Mouse (Mus musculus) heart, adult 8-10 months (tissue): ENCODE measurements around the gene Prr5l. TPM values are rescaled to one million over a fixed set of nuclear protein-coding genes. Genes with fewer than 3 reads are reported as not detected.

Source experiments
- DNase-seq: peaks from one replicate; pipeline ENCODE4 v3.0.0; 2022; ENCODE audit warnings: low spot score
- total RNA-seq, 4 experiments: library from RNA; stranded (reverse); gene quantifications; 2 replicates each; pipeline ENCODE4 v1.2.4; 2022

Prr5l gene
- 1 to 10 TPM; 1.0 to 2.7 (median 2.2) TPM for total RNA-seq

- DNase-seq, result no peak
Measured at GRCm38 (mm10) chr2:101882998-101883397, at the start of gene Prr5l. TSS of gene Prr5l (minus strand) at chr2:101883027.

- DNase-seq, result no peak
Measured at GRCm38 (mm10) chr2:101932169-101932936, 49.5 kb upstream of the Prr5l start.

GRCm38 (mm10) chr2:101925591-101926188 lies 42.9 kb upstream of the Prr5l start:
- DNase-seq, result no peak

- no peak for DNase-seq
Measured at GRCm38 (mm10) chr2:101925183-101925582, 42.4 kb upstream of the Prr5l start.

GRCm38 (mm10) chr2:101923181-101923580 lies 40.4 kb upstream of the Prr5l start:
- no peak for DNase-seq

GRCm38 (mm10) chr2:101922302-101922701 lies 39.5 kb upstream of the Prr5l start:
- DNase-seq, result no peak

- no peak for DNase-seq
Measured at GRCm38 (mm10) chr2:101920136-101920554, 37.3 kb upstream of the Prr5l start.

- no peak for DNase-seq
Measured at GRCm38 (mm10) chr2:101918518-101918917, 35.7 kb upstream of the Prr5l start.

GRCm38 (mm10) chr2:101909326-101910080 lies 26.7 kb upstream of the Prr5l start:
- DNase-seq, result no peak

GRCm38 (mm10) chr2:101908773-101909172 lies 25.9 kb upstream of the Prr5l start:
- no peak for DNase-seq

- DNase-seq, result no peak
Measured at GRCm38 (mm10) chr2:101907386-101908022, 24.7 kb upstream of the Prr5l start.

GRCm38 (mm10) chr2:101906379-101906690 lies 23.5 kb upstream of the Prr5l start:
- DNase-seq, result no peak

GRCm38 (mm10) chr2:101905534-101906378 lies 22.9 kb upstream of the Prr5l start:
- peak; percentile 70 for DNase-seq

- no peak for DNase-seq
Measured at GRCm38 (mm10) chr2:101902196-101902595, 19.4 kb upstream of the Prr5l start.

GRCm38 (mm10) chr2:101896425-101897204 lies 13.8 kb upstream of the Prr5l start:
- DNase-seq, result no peak

- no peak for DNase-seq
Measured at GRCm38 (mm10) chr2:101894126-101894525, 11.3 kb upstream of the Prr5l start.

- no peak for DNase-seq
Measured at GRCm38 (mm10) chr2:101891143-101891542, 8.3 kb upstream of the Prr5l start.

GRCm38 (mm10) chr2:101888886-101889285 lies 6.1 kb upstream of the Prr5l start:
- no peak for DNase-seq

- DNase-seq, result peak; percentile 95
Measured at GRCm38 (mm10) chr2:101885768-101886438, 3.1 kb upstream of the Prr5l start, which contains the start of gene Commd9. TSS of gene Commd9 (plus strand) at chr2:101886247.

GRCm38 (mm10) chr2:101884286-101884685 lies 1.5 kb upstream of the Prr5l start:
- DNase-seq, result peak; percentile 23
